Mouse (Mus musculus) ES-Bruce4 (cell line): Measurements from ENCODE around the gene Rab5b.
"Not testable (repeated sequence)": the region's sequence is repeated elsewhere in the genome, so short reads cannot be mapped to it uniquely, and the experiment has no call there.

Experiments used
- CTCF ChIP-seq: IDR thresholded peaks from one replicate; pipeline ENCODE4 v1.8.1; 2011; ENCODE audit warnings: low read depth, low read length
- EP300 ChIP-seq: IDR thresholded peaks from 2 replicates; pipeline ENCODE4 v1.6.1; 2011; ENCODE audit warnings: low read depth, low read length; ENCODE audit not compliant: insufficient read depth
- POLR2A ChIP-seq: IDR thresholded peaks from one replicate; pipeline ENCODE4 v1.8.1; 2011; ENCODE audit warnings: low read length; ENCODE audit not compliant: insufficient read depth

DNA sequence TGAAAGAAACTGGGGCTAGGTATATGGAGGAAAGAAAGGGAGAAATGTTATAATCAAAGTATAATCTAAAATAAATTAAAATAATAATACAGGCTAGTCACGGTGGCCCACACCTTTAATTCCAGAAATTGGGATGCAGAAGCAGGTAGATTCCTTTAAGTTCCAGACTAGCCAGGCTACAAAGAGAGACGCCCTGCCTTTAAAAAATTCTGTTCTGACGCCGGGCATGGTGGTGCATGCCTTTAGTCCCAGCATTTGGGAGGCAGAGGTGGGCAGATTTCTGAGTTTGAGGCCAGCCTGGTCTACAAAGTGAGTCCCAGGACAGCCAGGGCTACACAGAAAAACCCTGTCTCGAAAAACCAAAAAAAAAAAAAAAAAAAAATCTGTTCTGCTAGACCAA, 65.8 kb downstream of the Rab5b start:
- TF ChIP-seq CTCF, POLR2A, EP300: not testable (repeated sequence)
